Mouse (Mus musculus) left cerebral cortex, adult 11 months (tissue): ENCODE measurements around the gene Ccl3.

Source experiments
- DNase-seq: peaks from one replicate; pipeline ENCODE4 v3.0.0; 2022; ENCODE audit warnings: low spot score

The Ccl3 gene

GRCm38 (mm10) chr11:83649305-83649841, at the start of gene Ccl3:
Ccl3 (minus strand) TSS chr11:83649355.
- DNase-seq: no peak

GRCm38 (mm10) chr11:83692008-83692407, 42.9 kb upstream of the Ccl3 start:
- DNase-seq: no peak

- DNase-seq: no peak
Observed at GRCm38 (mm10) chr11:83689918-83690317, 40.8 kb upstream of the Ccl3 start.

GRCm38 (mm10) chr11:83675665-83676064, 26.5 kb upstream of the Ccl3 start:
- DNase-seq: no peak

- DNase-seq: no peak
Observed at GRCm38 (mm10) chr11:83671743-83672142, 22.6 kb upstream of the Ccl3 start.

GRCm38 (mm10) chr11:83663532-83663931, 14.4 kb upstream of the Ccl3 start:
- DNase-seq: no peak

GRCm38 (mm10) chr11:83662204-83662603, 13.0 kb upstream of the Ccl3 start, which contains the start of gene Ccl4:
Ccl4 (plus strand) TSS chr11:83662584.
- DNase-seq: no peak

- DNase-seq: no peak
Observed at GRCm38 (mm10) chr11:83658797-83659196, 9.6 kb upstream of the Ccl3 start.

GRCm38 (mm10) chr11:83657508-83657907, 8.4 kb upstream of the Ccl3 start:
- DNase-seq: no peak

GRCm38 (mm10) chr11:83654606-83655005, 5.5 kb upstream of the Ccl3 start:
- no peak for DNase-seq

- DNase-seq: no peak
Observed at GRCm38 (mm10) chr11:83646356-83647149, 2.6 kb downstream of the Ccl3 start.

- DNase-seq: no peak
Observed at GRCm38 (mm10) chr11:83645521-83645920, 3.6 kb downstream of the Ccl3 start, which contains the start of gene Rpl9-ps1. Rpl9-ps1 (minus strand) TSS chr11:83645621.

GRCm38 (mm10) chr11:83641216-83641615, 7.9 kb downstream of the Ccl3 start:
- DNase-seq: no peak

- DNase-seq: no peak
Observed at GRCm38 (mm10) chr11:83640141-83640540, 9.0 kb downstream of the Ccl3 start.

- DNase-seq: no peak
Observed at GRCm38 (mm10) chr11:83639533-83639932, 9.6 kb downstream of the Ccl3 start.

GRCm38 (mm10) chr11:83638934-83639333, 10.2 kb downstream of the Ccl3 start:
- no peak for DNase-seq

GRCm38 (mm10) chr11:83636742-83637235, 12.4 kb downstream of the Ccl3 start:
- no peak for DNase-seq

- DNase-seq: no peak
Observed at GRCm38 (mm10) chr11:83634898-83635297, 14.3 kb downstream of the Ccl3 start.

- DNase-seq: no peak
Observed at GRCm38 (mm10) chr11:83634425-83634824, 14.7 kb downstream of the Ccl3 start.

GRCm38 (mm10) chr11:83632744-83633143, 16.4 kb downstream of the Ccl3 start:
- no peak for DNase-seq

- DNase-seq: no peak
Observed at GRCm38 (mm10) chr11:83631065-83631464, 18.1 kb downstream of the Ccl3 start.

- DNase-seq: no peak
Observed at GRCm38 (mm10) chr11:83630630-83631029, 18.5 kb downstream of the Ccl3 start.

- DNase-seq: no peak
Observed at GRCm38 (mm10) chr11:83628808-83629207, 20.3 kb downstream of the Ccl3 start.
